Mouse (Mus musculus): ENCODE measurements at regions not wholly inside any gene's neighbourhood (a gene's known extent, or its start where the extent isn't known, plus 50 kb on each side); places are given as distances from the start of the nearest gene placed in this dataset.
"Not testable (repeated sequence)": the region's sequence is repeated elsewhere in the genome, so short reads cannot be mapped to it uniquely, and the experiment has no call there.

DNA sequence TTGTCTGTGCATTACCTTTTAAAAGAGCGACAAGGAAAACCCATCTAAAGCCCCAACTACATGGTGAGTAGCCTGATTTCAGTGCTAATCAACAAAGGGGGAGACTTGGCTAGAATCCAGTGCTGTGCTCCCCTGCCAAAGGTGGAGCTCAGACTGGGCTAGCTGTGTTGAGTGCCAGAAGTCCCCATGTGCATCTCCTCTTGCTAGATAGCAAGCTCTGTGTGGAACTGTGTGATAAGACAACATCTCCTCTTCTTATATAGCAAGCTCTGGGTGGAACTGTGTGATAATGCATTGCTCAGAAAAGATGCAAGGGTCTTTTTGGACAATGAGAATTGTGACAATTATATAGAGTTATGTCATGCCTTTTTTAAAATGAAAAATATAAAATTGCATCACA, 741.4 kb downstream of the Adam6a start:
- ATAC-seq (ENCODE audit: extremely low read depth, insufficient number of reproducible peaks, low FRiP score, low TSS enrichment) = no peak
- Histone ChIP-seq H3K9me3 (peaks cover 22% of the 10 kb centered on the region; the same call in 1 of the 2 replicates), H3K4me1 (no peaks in the 10 kb centered on the region), H3K27me3 (replicated peaks) (no peaks in the 10 kb centered on the region), H3K4me3 (no peak overlapping the region), H3K36me3 (no peaks in the 10 kb centered on the region), H3K27ac (replicated peaks) (no peak overlapping the region), H3K4me2 (no peak overlapping the region), H3K9ac (no peak overlapping the region)
- 60% methylated on average over 1 of the region's 1 CpGs for WGBS

DNA sequence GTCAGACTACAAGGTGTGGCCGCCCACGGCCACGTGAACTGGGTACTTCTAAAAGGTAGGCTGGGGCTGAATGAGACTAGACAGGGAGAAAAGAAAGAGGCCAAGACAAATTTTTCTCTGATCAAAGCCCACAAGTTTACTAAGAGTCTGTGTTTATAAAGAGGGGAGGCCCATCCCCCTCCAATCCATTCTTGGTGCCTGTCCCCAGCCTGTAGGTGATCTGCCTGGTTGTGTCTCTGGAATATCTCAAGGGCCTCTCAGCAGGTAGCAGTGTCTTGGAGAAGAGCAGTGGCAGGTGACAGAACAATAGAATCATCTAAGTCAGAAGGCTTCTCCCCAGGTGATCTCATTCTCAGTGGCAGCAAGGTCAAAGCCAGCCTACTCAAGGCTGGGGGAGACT, 743.3 kb downstream of the Adam6a start:
- Histone ChIP-seq H3K9me3 (peaks cover 25% of the 10 kb centered on the region; the same call in 1 of the 2 replicates), H3K9ac (no peak overlapping the region), H3K4me1 (no peaks in the 10 kb centered on the region), H3K36me3 (no peaks in the 10 kb centered on the region), H3K27ac (replicated peaks) (no peak overlapping the region), H3K27me3 (replicated peaks) (no peaks in the 10 kb centered on the region), H3K4me2 (no peak overlapping the region), H3K4me3 (no peak overlapping the region)
- no peak for ATAC-seq (ENCODE audit: extremely low read depth, insufficient number of reproducible peaks, low FRiP score, low TSS enrichment)
- 79% methylated on average over 3 of the region's 3 CpGs for WGBS

DNA sequence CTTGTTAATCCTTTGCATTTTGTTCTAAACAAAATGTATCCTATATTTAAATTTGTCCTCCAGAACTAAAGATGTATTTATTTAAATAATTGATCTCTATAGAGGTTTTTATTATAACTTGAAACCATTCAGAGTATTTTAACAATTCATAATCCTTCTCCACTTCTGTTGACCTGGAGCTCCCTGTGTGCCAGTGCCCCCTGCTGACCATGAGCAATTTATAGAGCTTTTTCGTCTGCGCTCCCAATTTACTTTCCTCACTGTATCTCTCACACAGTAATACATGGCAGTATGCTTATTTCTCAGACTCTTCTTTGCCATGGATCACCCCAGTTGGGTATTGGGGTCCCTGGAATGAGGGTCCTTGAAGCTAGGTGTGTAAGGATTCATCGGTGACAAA, 747.4 kb downstream of the Adam6a start:
- no peaks in the 10 kb centered on the region for H3K36me3 ChIP-seq
- H3K27ac ChIP-seq (replicated peaks) = no peak overlapping the region
- H3K9ac ChIP-seq = no peak overlapping the region
- no peak overlapping the region for H3K4me3 ChIP-seq
- no peak for ATAC-seq (ENCODE audit: extremely low read depth, insufficient number of reproducible peaks, low FRiP score, low TSS enrichment)
- WGBS = 80% methylated on average over 3 of the region's 3 CpGs
- H3K27me3 ChIP-seq (replicated peaks) = no peaks in the 10 kb centered on the region
- peaks cover 21% of the 10 kb centered on the region for H3K9me3 ChIP-seq
- H3K4me2 ChIP-seq = no peak overlapping the region
- no peaks in the 10 kb centered on the region for H3K4me1 ChIP-seq

DNA sequence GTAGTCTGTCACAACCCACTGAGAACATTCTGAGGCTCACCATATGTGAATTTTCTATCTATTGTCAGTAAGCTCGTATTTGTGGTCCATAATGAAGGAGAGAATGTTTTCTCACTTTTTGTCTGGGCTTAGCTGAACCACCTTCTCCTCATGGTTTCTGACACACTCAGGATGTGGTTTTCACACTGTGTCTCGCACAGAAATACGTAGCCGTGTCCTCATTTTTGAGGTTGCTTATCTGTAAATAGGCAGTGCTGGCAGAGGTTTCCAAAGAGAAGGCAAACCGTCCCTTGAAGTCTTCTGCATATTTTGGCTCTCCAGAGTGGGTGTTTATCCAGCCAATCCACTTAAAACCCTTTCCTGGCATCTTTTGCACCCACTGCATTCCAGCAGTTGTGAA, 756.1 kb downstream of the Adam6a start:
- H3K9ac ChIP-seq = no peak overlapping the region
- no peaks in the 10 kb centered on the region for H3K36me3 ChIP-seq
- 66% methylated on average over 5 of the region's 5 CpGs for WGBS
- H3K4me1 ChIP-seq = no peaks in the 10 kb centered on the region
- H3K27me3 ChIP-seq (replicated peaks) = no peaks in the 10 kb centered on the region
- no peak overlapping the region for H3K4me2 ChIP-seq
- no peak for ATAC-seq (ENCODE audit: extremely low read depth, insufficient number of reproducible peaks, low FRiP score, low TSS enrichment)
- no peak overlapping the region for H3K4me3 ChIP-seq
- no peak overlapping the region for H3K27ac ChIP-seq (replicated peaks)
- peaks cover 39% of the 10 kb centered on the region for H3K9me3 ChIP-seq

DNA sequence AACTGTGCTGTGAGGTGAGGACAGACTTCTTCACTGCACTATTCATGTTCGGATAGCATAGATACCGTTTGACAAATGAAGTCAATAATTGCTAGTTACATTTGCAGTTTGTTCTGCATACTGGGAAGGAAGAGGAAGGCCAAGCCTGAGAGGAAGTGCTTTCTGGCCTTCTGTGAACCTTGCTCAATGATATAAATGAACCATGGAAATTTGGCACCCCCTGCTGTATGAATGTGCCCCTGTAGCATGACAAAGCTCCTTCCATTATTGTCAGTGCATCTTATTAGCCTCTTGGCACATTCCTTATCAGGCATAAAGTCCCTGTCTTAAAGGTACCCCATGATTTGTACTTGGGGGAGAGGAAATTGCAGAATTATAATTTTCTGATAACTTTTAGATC, 758.0 kb downstream of the Adam6a start:
- H3K27me3 ChIP-seq (replicated peaks) = no peaks in the 10 kb centered on the region
- no peak overlapping the region for H3K4me3 ChIP-seq
- ATAC-seq (ENCODE audit: extremely low read depth, insufficient number of reproducible peaks, low FRiP score, low TSS enrichment) = no peak
- no peaks in the 10 kb centered on the region for H3K4me1 ChIP-seq
- no peaks in the 10 kb centered on the region for H3K36me3 ChIP-seq
- H3K4me2 ChIP-seq = no peak overlapping the region
- 69% methylated on average over 2 of the region's 2 CpGs for WGBS
- no peak overlapping the region for H3K9ac ChIP-seq
- peaks cover 42% of the 10 kb centered on the region for H3K9me3 ChIP-seq
- H3K27ac ChIP-seq (replicated peaks) = no peak overlapping the region

DNA sequence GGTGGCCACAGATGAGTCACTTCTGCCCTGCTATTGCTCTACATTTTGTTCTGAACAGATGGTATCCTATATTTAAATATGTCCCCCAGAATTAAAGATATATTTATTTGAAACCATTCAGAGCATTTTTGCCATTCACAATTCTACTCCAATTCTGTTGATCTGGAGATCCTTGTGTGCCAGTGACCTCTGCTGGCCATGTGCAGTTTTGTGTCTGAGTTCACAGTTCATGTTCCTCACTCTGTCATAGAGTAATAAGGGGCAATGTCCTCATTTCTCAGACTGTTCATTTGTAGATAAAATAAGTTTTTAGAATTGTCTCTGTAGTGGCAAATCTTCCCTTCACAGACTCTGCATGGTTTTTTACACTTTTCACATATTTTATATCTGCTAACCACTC, 788.8 kb downstream of the Adam6a start:
- no peaks in the 10 kb centered on the region for H3K36me3 ChIP-seq
- H3K4me3 ChIP-seq = no peak overlapping the region
- no peak overlapping the region for H3K9ac ChIP-seq
- no peaks in the 10 kb centered on the region for H3K27me3 ChIP-seq (replicated peaks)
- no peaks in the 10 kb centered on the region for H3K4me1 ChIP-seq
- no peak for ATAC-seq (ENCODE audit: extremely low read depth, insufficient number of reproducible peaks, low FRiP score, low TSS enrichment)
- no peak overlapping the region for H3K4me2 ChIP-seq
- peaks cover 22% of the 10 kb centered on the region for H3K9me3 ChIP-seq
- no peak overlapping the region for H3K27ac ChIP-seq (replicated peaks)

DNA sequence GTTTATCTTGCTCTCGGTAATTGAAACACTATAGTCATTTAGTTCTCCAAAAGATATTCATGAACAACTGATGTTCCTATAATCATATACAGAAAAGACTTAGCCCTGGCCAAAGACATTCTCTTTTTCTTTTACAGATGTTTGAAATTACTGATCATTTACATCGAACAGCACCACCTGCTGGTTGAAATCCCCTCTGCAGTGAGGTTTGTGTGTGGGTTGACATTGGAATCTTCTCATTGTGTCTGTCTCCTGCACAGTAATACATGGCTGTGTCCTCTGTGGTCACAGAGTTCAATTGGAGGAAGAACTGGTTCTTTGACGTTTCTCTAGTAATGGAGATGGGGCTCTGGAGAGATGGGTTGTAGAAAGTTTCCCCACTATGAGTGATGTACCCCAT, 822.6 kb downstream of the Adam6a start:
- Histone ChIP-seq H3K4me1 (no peaks in the 10 kb centered on the region), H3K4me3 (no peak overlapping the region), H3K9me3 (peaks cover 38% of the 10 kb centered on the region), H3K36me3 (no peaks in the 10 kb centered on the region), H3K4me2 (no peak overlapping the region), H3K27me3 (replicated peaks) (no peaks in the 10 kb centered on the region), H3K9ac (no peak overlapping the region), H3K27ac (replicated peaks) (no peak overlapping the region)
- WGBS = 41% methylated on average over 3 of the region's 3 CpGs
- no peak for ATAC-seq (ENCODE audit: extremely low read depth, insufficient number of reproducible peaks, low FRiP score, low TSS enrichment)

DNA sequence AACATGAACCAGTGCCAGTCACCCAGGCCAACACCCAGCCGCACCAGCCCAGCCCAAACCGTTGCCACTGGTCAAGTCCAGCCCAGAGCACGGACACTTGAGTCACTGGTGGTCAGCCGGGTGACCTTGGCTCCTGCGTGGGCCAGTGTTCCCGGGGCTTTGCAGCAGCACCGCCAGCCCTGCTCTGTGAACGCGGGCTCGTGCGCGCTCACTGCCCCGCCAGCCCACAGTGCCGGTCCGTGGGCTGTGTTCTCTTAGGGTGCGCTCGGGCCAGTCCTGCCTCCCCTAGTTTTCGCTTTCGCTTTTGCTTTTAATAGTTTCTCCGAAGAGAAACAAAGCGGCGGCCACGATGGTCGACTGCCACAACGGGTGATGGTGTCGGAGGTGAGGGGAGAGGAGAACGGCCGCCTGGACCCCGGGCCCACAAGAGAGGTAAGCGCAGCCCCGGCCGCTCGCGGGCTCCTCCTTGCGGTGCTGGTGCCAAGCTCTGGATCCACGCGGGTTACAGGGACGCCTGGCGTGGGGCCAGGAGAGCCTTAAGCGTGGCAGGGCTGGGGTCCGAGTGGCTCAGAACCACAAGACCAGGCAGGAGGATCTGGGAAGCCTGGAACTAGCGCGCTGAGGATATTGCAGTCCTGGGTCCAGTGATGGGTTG, 835.1 kb downstream of the Adam6a start:
- not testable (repeated sequence) for H3K4me1 ChIP-seq

DNA sequence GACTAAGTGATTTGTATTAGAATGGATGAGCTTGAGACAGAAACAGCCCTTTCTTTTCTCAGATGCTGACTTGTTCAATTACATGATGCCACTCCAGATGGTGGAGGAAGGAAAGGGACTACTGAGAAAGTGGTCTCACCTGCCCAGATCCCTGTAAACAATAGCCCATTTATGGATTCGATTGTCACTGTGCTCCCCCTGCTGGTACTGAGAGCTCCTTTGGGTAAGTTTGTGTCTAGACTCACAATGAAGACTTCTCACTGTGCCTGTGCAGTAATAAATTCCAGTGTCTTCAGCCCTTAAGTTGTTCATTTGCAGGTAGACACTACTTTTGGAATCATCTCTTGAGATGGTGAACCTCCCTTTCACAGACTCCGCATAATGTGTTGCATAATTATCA, 847.7 kb downstream of the Adam6a start:
- Histone ChIP-seq H3K4me1 (no peaks in the 10 kb centered on the region), H3K9me3 (peaks cover 33% of the 10 kb centered on the region), H3K27me3 (replicated peaks) (no peaks in the 10 kb centered on the region), H3K36me3 (no peaks in the 10 kb centered on the region), H3K4me2 (no peak overlapping the region), H3K9ac (no peak overlapping the region), H3K27ac (replicated peaks) (no peak overlapping the region), H3K4me3 (no peak overlapping the region)
- WGBS = 65% methylated on average over 2 of the region's 2 CpGs
- no peak for ATAC-seq (ENCODE audit: extremely low read depth, insufficient number of reproducible peaks, low FRiP score, low TSS enrichment)

More for the DNA sequence above, 835.1 kb downstream of the Adam6a start:
- Histone ChIP-seq H3K4me3 (peak overlapping the region; percentile 48), H3K4me2 (peak overlapping the region; percentile 64), H3K9ac (0 out of 2 replicates have a peak overlapping the region, but pooled peaks have one; percentile 47), H3K9me3 (peaks cover 21% of the 10 kb centered on the region)
- ATAC-seq (ENCODE audit: extremely low read depth, insufficient number of reproducible peaks, low FRiP score, low TSS enrichment); H3K27me3 ChIP-seq (replicated peaks); H3K27ac ChIP-seq (replicated peaks); H3K36me3 ChIP-seq: not testable (repeated sequence)
- 20% methylated on average over 37 of the region's 43 CpGs for WGBS

DNA sequence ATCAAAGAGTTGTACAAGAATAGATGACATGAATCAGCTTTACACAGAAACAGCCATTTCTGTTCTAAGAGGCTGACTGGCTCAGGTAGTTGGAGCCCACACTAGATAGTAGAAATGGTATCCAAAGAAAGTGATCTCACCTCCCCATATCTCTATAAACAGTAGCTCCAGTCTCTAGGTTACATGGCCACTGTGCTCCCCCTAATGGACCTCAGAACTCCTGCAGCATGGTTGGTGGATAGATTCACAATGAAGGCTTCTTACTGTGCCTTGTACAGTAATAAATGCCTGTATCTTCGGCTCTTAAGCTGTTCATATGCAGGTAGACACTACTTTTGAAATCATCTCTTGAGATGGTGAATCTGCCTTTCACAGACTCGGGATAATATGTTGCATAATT, 862.5 kb downstream of the Adam6a start:
- H3K4me1 ChIP-seq = no peaks in the 10 kb centered on the region
- 33% methylated on average over 2 of the region's 2 CpGs for WGBS
- H3K27ac ChIP-seq (replicated peaks) = no peak overlapping the region
- H3K4me3 ChIP-seq = no peak overlapping the region
- H3K27me3 ChIP-seq (replicated peaks) = no peaks in the 10 kb centered on the region
- H3K4me2 ChIP-seq = no peak overlapping the region
- H3K9ac ChIP-seq = no peak overlapping the region
- no peak for ATAC-seq (ENCODE audit: extremely low read depth, insufficient number of reproducible peaks, low FRiP score, low TSS enrichment)
- no peaks in the 10 kb centered on the region for H3K36me3 ChIP-seq
- peaks cover 21% of the 10 kb centered on the region; the same call in 1 of the 2 replicates for H3K9me3 ChIP-seq

DNA sequence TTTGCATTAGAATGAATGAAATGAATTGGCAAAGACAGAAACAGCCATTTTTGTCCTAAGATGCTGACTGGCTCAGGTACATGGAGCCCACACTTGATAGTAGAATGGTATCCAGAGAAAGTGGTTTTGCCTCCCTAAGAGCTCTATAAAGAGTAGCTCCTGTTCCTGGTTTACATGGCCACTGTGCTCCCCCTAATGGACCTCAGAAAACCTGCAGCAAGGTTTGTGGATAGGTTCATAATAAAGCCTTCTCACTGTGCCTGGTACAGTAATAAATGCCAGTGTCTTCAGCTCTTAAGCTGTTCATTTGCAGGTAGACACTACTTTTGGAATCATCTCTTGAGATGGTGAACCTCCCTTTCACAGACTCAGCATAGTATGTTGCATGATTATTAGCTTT, 890.8 kb downstream of the Adam6a start:
- Histone ChIP-seq H3K4me2 (no peak overlapping the region), H3K4me1 (no peaks in the 10 kb centered on the region), H3K9me3 (peaks cover 23% of the 10 kb centered on the region), H3K27ac (replicated peaks) (no peak overlapping the region), H3K9ac (no peak overlapping the region), H3K36me3 (no peaks in the 10 kb centered on the region), H3K4me3 (no peak overlapping the region), H3K27me3 (replicated peaks) (no peaks in the 10 kb centered on the region)
- no peak for ATAC-seq (ENCODE audit: extremely low read depth, insufficient number of reproducible peaks, low FRiP score, low TSS enrichment)

DNA sequence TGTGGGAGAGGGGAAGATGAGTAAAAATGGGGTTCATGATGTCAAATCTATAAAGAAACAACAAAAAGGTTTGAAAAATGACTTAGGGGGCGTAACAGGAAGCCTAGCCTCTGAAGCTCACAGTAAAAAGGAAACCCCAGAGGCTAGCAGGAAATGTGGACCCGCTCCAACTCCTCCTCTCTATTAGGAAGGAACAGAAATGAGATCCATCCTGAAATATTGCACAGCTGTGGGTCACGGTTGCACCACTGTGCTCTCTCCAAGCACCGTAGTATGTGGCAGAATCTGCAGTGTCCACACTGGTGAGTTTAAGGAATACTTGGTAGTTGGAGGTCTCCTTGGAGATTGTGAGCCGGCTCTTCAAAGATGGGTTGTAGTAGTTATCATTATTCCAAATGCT, 918.3 kb downstream of the Adam6a start:
- H3K4me2 ChIP-seq = no peak overlapping the region
- H3K9ac ChIP-seq = no peak overlapping the region
- H3K27me3 ChIP-seq (replicated peaks) = no peaks in the 10 kb centered on the region
- H3K4me1 ChIP-seq = no peaks in the 10 kb centered on the region
- ATAC-seq (ENCODE audit: extremely low read depth, insufficient number of reproducible peaks, low FRiP score, low TSS enrichment) = no peak
- 67% methylated on average over 5 of the region's 5 CpGs for WGBS
- H3K4me3 ChIP-seq = no peak overlapping the region
- H3K27ac ChIP-seq (replicated peaks) = no peak overlapping the region
- H3K9me3 ChIP-seq = peaks cover 46% of the 10 kb centered on the region
- H3K36me3 ChIP-seq = no peaks in the 10 kb centered on the region

All from heart, embryonic 13.5 days (tissue).